Mouse (Mus musculus) inflammation-experienced regulatory T-cells, adult 6 months (primary cell): ENCODE data around the gene Onecut3. TPM values are rescaled to one million over a fixed set of nuclear protein-coding genes. Genes with fewer than 3 reads are reported as not detected.

Experiments
- ATAC-seq: one replicate; pipeline ENCODE4 v1.8.0; 2017
- polyA plus RNA-seq, 3 experiments: library from polyadenylated mRNA; unstranded; fragments of 100-300 nt; shearing (Covaris generic); gene quantifications; one replicate each; pipeline ENCODE4 v1.2.1; 2017

Onecut3 gene
- polyA plus RNA-seq, 3 experiments from 2014 or later, result not detected

- no peak for ATAC-seq
Observed at GRCm38 (mm10) chr10:80557346-80557965, 62.8 kb downstream of the Onecut3 start.

GRCm38 (mm10) chr10:80559431-80559830 is 64.8 kb downstream of the Onecut3 start:
- ATAC-seq, result no peak

- no peak for ATAC-seq
Observed at GRCm38 (mm10) chr10:80560621-80561020, 66.0 kb downstream of the Onecut3 start.

- peak; percentile 92 for ATAC-seq
Observed at GRCm38 (mm10) chr10:80561116-80561944, 66.7 kb downstream of the Onecut3 start, which contains the start of gene Rexo1. TSS of gene Rexo1 (minus strand) at chr10:80561560.

GRCm38 (mm10) chr10:80566375-80567092 is 71.9 kb downstream of the Onecut3 start:
- peak; percentile 52 for ATAC-seq

Other genes starting within 250 kb of the Onecut3 start
- gene Ndufs7, start 245.7 kb upstream of the Onecut3 start, polyA plus RNA-seq, result 100 to 1,000 TPM; 183 to 267 (median 228) TPM
- gene Gamt, start 233.8 kb upstream of the Onecut3 start, polyA plus RNA-seq, result 1 to 10 TPM in 1 of 3 experiments, under 1 TPM in 2; 0.67 to 1.7 (median 0.75) TPM
- 10 to 100 TPM; 12.3 to 14.4 (median 14.0) TPM for gene Dazap1, start 233.3 kb upstream of the Onecut3 start, polyA plus RNA-seq
- gene Rps15, start 202.4 kb upstream of the Onecut3 start, polyA plus RNA-seq, result 1,000 to 10,000 TPM in 2 of 3 experiments, 100 to 1,000 TPM in 1; 970 to 1,806 (median 1,658) TPM
- gene Apc2, start 198.9 kb upstream of the Onecut3 start, polyA plus RNA-seq, result under 1 TPM; 0.04 to 0.35 (median 0.05) TPM
- 10 to 100 TPM; 38.1 to 52.1 (median 41.8) TPM for gene 2310011J03Rik, start 174.3 kb upstream of the Onecut3 start, polyA plus RNA-seq
- gene Pcsk4, start 165.3 kb upstream of the Onecut3 start, polyA plus RNA-seq, result 10 to 100 TPM in 1 of 3 experiments, 1 to 10 TPM in 2; 2.2 to 10.8 (median 9.5) TPM
- not detected for gene Reep6, start 164.9 kb upstream of the Onecut3 start, polyA plus RNA-seq
- gene Adamtsl5, start 146.4 kb upstream of the Onecut3 start, polyA plus RNA-seq, result not detected
- gene Plk5, start 138.4 kb upstream of the Onecut3 start, polyA plus RNA-seq, result not detected
- 1 to 10 TPM in 1 of 3 experiments, under 1 TPM in 2; 0.79 to 1.3 (median 0.79) TPM for gene Mex3d, start 107.2 kb upstream of the Onecut3 start, polyA plus RNA-seq
- 10 to 100 TPM; 19.2 to 30.4 (median 25.9) TPM for gene Mbd3, start 95.3 kb upstream of the Onecut3 start, polyA plus RNA-seq
- gene Uqcr11, start 88.0 kb upstream of the Onecut3 start, polyA plus RNA-seq, result 100 to 1,000 TPM; 289 to 335 (median 330) TPM
- 1 to 10 TPM; 6.7 to 8.2 (median 7.9) TPM for gene Tcf3, start 61.2 kb upstream of the Onecut3 start, polyA plus RNA-seq
- not detected for gene Atp8b3, start 44.3 kb downstream of the Onecut3 start, polyA plus RNA-seq
- 10 to 100 TPM; 11.3 to 18.6 (median 14.9) TPM for gene Rexo1, start 66.7 kb downstream of the Onecut3 start, polyA plus RNA-seq
- gene Klf16, start 82.5 kb downstream of the Onecut3 start, polyA plus RNA-seq, result 1 to 10 TPM; 6.3 to 7.1 (median 6.8) TPM
- gene Abhd17a, start 95.5 kb downstream of the Onecut3 start, polyA plus RNA-seq, result 10 to 100 TPM in 2 of 3 experiments, 1 to 10 TPM in 1; 8.6 to 12.0 (median 11.4) TPM
- 100 to 1,000 TPM in 2 of 3 experiments, 10 to 100 TPM in 1; 96.2 to 110 (median 108) TPM for gene Scamp4, start 108.0 kb downstream of the Onecut3 start, polyA plus RNA-seq
- 1 to 10 TPM; 2.6 to 4.2 (median 3.1) TPM for gene Adat3, start 108.0 kb downstream of the Onecut3 start, polyA plus RNA-seq
- 1 to 10 TPM; 5.3 to 8.4 (median 8.3) TPM for gene Gm49322, start 111.2 kb downstream of the Onecut3 start, polyA plus RNA-seq
- 10 to 100 TPM; 11.7 to 16.3 (median 13.2) TPM for gene Csnk1g2, start 128.0 kb downstream of the Onecut3 start, polyA plus RNA-seq
- 10 to 100 TPM in 1 of 3 experiments, 1 to 10 TPM in 2; 3.4 to 10.4 (median 9.2) TPM for gene Btbd2, start 162.2 kb downstream of the Onecut3 start, polyA plus RNA-seq
- 10 to 100 TPM; 50.3 to 61.4 (median 50.9) TPM for gene Mknk2, start 183.3 kb downstream of the Onecut3 start, polyA plus RNA-seq
- gene Mob3a, start 207.1 kb downstream of the Onecut3 start, polyA plus RNA-seq, result 100 to 1,000 TPM; 190 to 248 (median 240) TPM
- 100 to 1,000 TPM in 2 of 3 experiments, 10 to 100 TPM in 1; 71.4 to 109 (median 107) TPM for gene Izumo4, start 207.3 kb downstream of the Onecut3 start, polyA plus RNA-seq
- 10 to 100 TPM; 20.9 to 33.0 (median 29.8) TPM for gene Ap3d1, start 247.4 kb downstream of the Onecut3 start, polyA plus RNA-seq